Mouse (Mus musculus): ENCODE results near the gene Ciao2b. TPM values are rescaled to one million over a fixed set of nuclear protein-coding genes. Genes with fewer than 3 reads are reported as not detected.

Gene Ciao2b
- polyA plus RNA-seq, 1 experiment from 2014 or later = 88.3 TPM

DNA sequence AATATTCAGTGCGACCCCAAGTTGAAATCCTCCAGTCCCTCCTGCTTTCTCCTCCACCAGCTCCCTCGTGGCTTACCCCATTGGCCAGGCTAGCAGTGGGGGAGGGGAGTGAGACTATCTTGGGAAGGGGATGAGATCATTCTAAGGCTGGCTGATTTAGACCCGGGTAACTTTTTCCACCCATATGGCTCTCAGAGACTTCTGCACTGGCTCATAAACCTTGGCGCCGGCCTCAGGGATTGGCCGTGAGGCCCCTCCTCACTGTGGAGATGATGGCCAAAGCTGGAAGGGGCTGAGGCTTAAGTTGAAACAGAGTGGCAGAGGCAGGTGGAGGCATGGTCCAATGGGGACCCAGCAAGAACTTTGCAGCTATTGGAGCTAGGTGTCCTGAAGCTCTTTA lies 35.4 kb downstream of the Ciao2b start:
- H3K4me3 ChIP-seq (ENCODE audit: low read depth, low read length) = no peak overlapping the region
- WGBS = 36% methylated on average over 6 of the region's 6 CpGs
- no peak for DNase-seq
- TF ChIP-seq CTCF (IDR thresholded peaks at IDR 0.05; ENCODE audit: low read depth) = no peak
- H3K36me3 ChIP-seq (ENCODE audit: insufficient read depth) = no peaks in the 10 kb centered on the region
- no peak overlapping the region for H3K9ac ChIP-seq
- no peak overlapping the region for H3K4me2 ChIP-seq
- ATAC-seq (ENCODE audit: insufficient read depth) = no peak
- no peak overlapping the region for H3K27ac ChIP-seq (ENCODE audit: low read depth)
- H3K4me1 ChIP-seq (ENCODE audit: insufficient read depth) = peaks cover 12% of the 10 kb centered on the region
- no peaks in the 10 kb centered on the region for H3K27me3 ChIP-seq (ENCODE audit: insufficient read depth, low read length)
- H3K9me3 ChIP-seq (ENCODE audit: low read depth, low read length) = no peaks in the 10 kb centered on the region

GRCm38 (mm10) chr8:104603245-104603593 lies 38.5 kb downstream of the Ciao2b start:
- Histone ChIP-seq H3K27me3 (ENCODE audit: insufficient read depth, low read length) (no peaks in the 10 kb centered on the region), H3K4me2 (no peak overlapping the region), H3K4me3 (ENCODE audit: low read depth, low read length) (no peak overlapping the region), H3K36me3 (ENCODE audit: insufficient read depth) (no peaks in the 10 kb centered on the region), H3K9ac (no peak overlapping the region), H3K4me1 (ENCODE audit: insufficient read depth) (0 out of 2 replicates have a peak, but pooled peaks cover 4% of the 10 kb centered on the region), H3K9me3 (ENCODE audit: low read depth, low read length) (no peaks in the 10 kb centered on the region), H3K27ac (ENCODE audit: low read depth) (no peak overlapping the region)
- DNase-seq = no peak
- 61% methylated on average over 4 of the region's 4 CpGs for WGBS
- no peak for ATAC-seq (ENCODE audit: insufficient read depth)
- no peak for TF ChIP-seq CTCF (IDR thresholded peaks at IDR 0.05; ENCODE audit: low read depth)

GRCm38 (mm10) chr8:104602468-104603244 lies 39.1 kb downstream of the Ciao2b start:
- ATAC-seq (ENCODE audit: insufficient read depth) (peak; percentile 93), DNase-seq (peak; percentile 98)
- Histone ChIP-seq H3K9me3 (ENCODE audit: low read depth, low read length) (no peaks in the 10 kb centered on the region), H3K4me3 (ENCODE audit: low read depth, low read length) (peak overlapping the region; percentile 13), H3K4me2 (peak overlapping the region; percentile 56), H3K9ac (peak overlapping the region; percentile 15; the same call in 1 of the 2 replicates), H3K36me3 (ENCODE audit: insufficient read depth) (no peaks in the 10 kb centered on the region), H3K27me3 (ENCODE audit: insufficient read depth, low read length) (no peaks in the 10 kb centered on the region), H3K27ac (ENCODE audit: low read depth) (no peak overlapping the region), H3K4me1 (ENCODE audit: insufficient read depth) (0 out of 2 replicates have a peak, but pooled peaks cover 4% of the 10 kb centered on the region)
- WGBS = 16% methylated on average over 21 of the region's 21 CpGs
- peak; percentile 99 for TF ChIP-seq CTCF (IDR thresholded peaks at IDR 0.05; ENCODE audit: low read depth)

DNA sequence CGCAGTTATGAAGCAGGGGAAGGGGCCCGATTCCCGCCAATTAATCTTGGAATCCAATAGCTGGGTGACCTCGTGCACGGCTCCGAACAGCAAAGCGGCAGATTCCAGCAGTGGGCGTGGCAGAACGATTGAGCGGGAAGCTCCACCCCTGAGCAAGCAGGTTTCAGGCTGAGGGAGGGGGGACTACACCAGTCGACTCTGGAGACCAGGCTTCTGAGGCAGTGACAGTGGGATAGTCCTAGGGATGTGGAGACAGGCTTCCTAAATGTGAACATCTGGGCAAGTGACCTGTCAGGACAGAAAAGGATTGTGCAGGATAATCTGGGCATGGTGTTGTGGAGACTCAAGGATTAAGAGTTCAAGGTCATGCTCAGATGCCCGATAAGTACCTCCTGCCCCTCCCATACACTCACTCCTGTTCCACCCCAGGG lies 39.8 kb downstream of the Ciao2b start:
- Histone ChIP-seq H3K36me3 (ENCODE audit: insufficient read depth) (peaks cover 3% of the 10 kb centered on the region), H3K27ac (ENCODE audit: low read depth) (no peak overlapping the region), H3K4me3 (ENCODE audit: low read depth, low read length) (peak overlapping the region; percentile 13), H3K9ac (peak overlapping the region; percentile 15; the same call in 1 of the 2 replicates), H3K27me3 (ENCODE audit: insufficient read depth, low read length) (no peaks in the 10 kb centered on the region), H3K4me1 (ENCODE audit: insufficient read depth) (0 out of 2 replicates have a peak, but pooled peaks cover 4% of the 10 kb centered on the region), H3K4me2 (peak overlapping the region; percentile 56), H3K9me3 (ENCODE audit: low read depth, low read length) (no peaks in the 10 kb centered on the region)
- WGBS = 1% methylated on average over 12 of the region's 12 CpGs
- DNase-seq (peak; percentile 25), ATAC-seq (ENCODE audit: insufficient read depth) (peak; percentile 51; the same call in 1 of the 2 replicates)
- no peak for TF ChIP-seq CTCF (IDR thresholded peaks at IDR 0.05; ENCODE audit: low read depth)

- H3K27ac ChIP-seq (ENCODE audit: low read depth) = no peak overlapping the region
- ATAC-seq (ENCODE audit: insufficient read depth) (no peak), DNase-seq (no peak)
- H3K4me3 ChIP-seq (ENCODE audit: low read depth, low read length) = no peak overlapping the region
- no peaks in the 10 kb centered on the region for H3K9me3 ChIP-seq (ENCODE audit: low read depth, low read length)
- H3K4me1 ChIP-seq (ENCODE audit: insufficient read depth) = 0 out of 2 replicates have a peak, but pooled peaks cover 4% of the 10 kb centered on the region
- TF ChIP-seq CTCF (IDR thresholded peaks at IDR 0.05; ENCODE audit: low read depth) = no peak
- no peaks in the 10 kb centered on the region for H3K27me3 ChIP-seq (ENCODE audit: insufficient read depth, low read length)
- peaks cover 8% of the 10 kb centered on the region for H3K36me3 ChIP-seq (ENCODE audit: insufficient read depth)
- H3K4me2 ChIP-seq = peak overlapping the region; percentile 56
- 33% methylated on average over 7 of the region's 7 CpGs for WGBS
- no peak overlapping the region for H3K9ac ChIP-seq
Observed at GRCm38 (mm10) chr8:104601386-104601785, 40.4 kb downstream of the Ciao2b start.

GRCm38 (mm10) chr8:104598496-104598895 lies 43.3 kb downstream of the Ciao2b start:
- DNase-seq (peak; percentile 55), ATAC-seq (ENCODE audit: insufficient read depth) (no peak)
- H3K4me1 ChIP-seq (ENCODE audit: insufficient read depth) = 0 out of 2 replicates have a peak, but pooled peaks cover 4% of the 10 kb centered on the region
- H3K9ac ChIP-seq = no peak overlapping the region
- 27% methylated on average over 6 of the region's 6 CpGs for WGBS
- no peak overlapping the region for H3K27ac ChIP-seq (ENCODE audit: low read depth)
- H3K4me3 ChIP-seq (ENCODE audit: low read depth, low read length) = no peak overlapping the region
- H3K36me3 ChIP-seq (ENCODE audit: insufficient read depth) = peaks cover 33% of the 10 kb centered on the region
- no peak overlapping the region for H3K4me2 ChIP-seq
- TF ChIP-seq CTCF (IDR thresholded peaks at IDR 0.05; ENCODE audit: low read depth) = no peak
- H3K9me3 ChIP-seq (ENCODE audit: low read depth, low read length) = no peaks in the 10 kb centered on the region
- no peaks in the 10 kb centered on the region for H3K27me3 ChIP-seq (ENCODE audit: insufficient read depth, low read length)

- Histone ChIP-seq H3K9ac (no peak overlapping the region), H3K27me3 (ENCODE audit: insufficient read depth, low read length) (no peaks in the 10 kb centered on the region), H3K4me1 (ENCODE audit: insufficient read depth) (0 out of 2 replicates have a peak, but pooled peaks cover 4% of the 10 kb centered on the region), H3K4me3 (ENCODE audit: low read depth, low read length) (no peak overlapping the region), H3K4me2 (no peak overlapping the region), H3K9me3 (ENCODE audit: low read depth, low read length) (no peaks in the 10 kb centered on the region), H3K36me3 (ENCODE audit: insufficient read depth) (peaks cover 34% of the 10 kb centered on the region), H3K27ac (ENCODE audit: low read depth) (no peak overlapping the region; the same call in 1 of the 2 replicates)
- ATAC-seq (ENCODE audit: insufficient read depth) (no peak), DNase-seq (peak; percentile 51)
- WGBS = 57% methylated on average over 6 of the region's 6 CpGs
- no peak for TF ChIP-seq CTCF (IDR thresholded peaks at IDR 0.05; ENCODE audit: low read depth)
Observed at GRCm38 (mm10) chr8:104597656-104598055, 44.1 kb downstream of the Ciao2b start.
